Mouse (Mus musculus): ENCODE measurements around the gene Hdgfl3. TPM values are rescaled to one million over a fixed set of nuclear protein-coding genes. Genes with fewer than 3 reads are reported as not detected.

Hdgfl3 gene
- polyA plus RNA-seq, 1 experiment from 2014 or later: 34.4 TPM

GRCm38 (mm10) chr7:81858236-81858635 is 76.0 kb downstream of the Hdgfl3 start:
- no peak overlapping the region for H3K9ac ChIP-seq (ENCODE audit: low read length)
- H3K4me1 ChIP-seq (ENCODE audit: control insufficient read depth, insufficient read depth, low read length): peaks cover 3% of the 10 kb centered on the region
- H3K36me3 ChIP-seq (ENCODE audit: control insufficient read depth, insufficient read depth, low read length): no peaks in the 10 kb centered on the region
- no peaks in the 10 kb centered on the region for H3K9me3 ChIP-seq (ENCODE audit: control insufficient read depth, low read length)
- DNase-seq (ENCODE audit: low spot score): peak; percentile 45
- H3K27ac ChIP-seq (replicated peaks; ENCODE audit: low read depth, low read length): no peak overlapping the region
- no peak for ATAC-seq (ENCODE audit: insufficient number of reproducible peaks, low FRiP score, low TSS enrichment, low read depth)
- no peak overlapping the region for H3K4me3 ChIP-seq (ENCODE audit: low read depth, low read length)
- H3K4me2 ChIP-seq (ENCODE audit: low read depth, severe bottlenecking): peak overlapping the region; percentile 100; the same call in 1 of the 2 replicates
- H3K27me3 ChIP-seq (ENCODE audit: control insufficient read depth, insufficient read depth, low read length): peaks cover 8% of the 10 kb centered on the region
- WGBS: 5% methylated on average over 9 of the region's 9 CpGs

- Histone ChIP-seq H3K9me3 (ENCODE audit: control insufficient read depth, low read length) (no peaks in the 10 kb centered on the region), H3K9ac (ENCODE audit: low read length) (no peak overlapping the region), H3K4me3 (ENCODE audit: low read depth, low read length) (no peak overlapping the region), H3K27me3 (ENCODE audit: control insufficient read depth, insufficient read depth, low read length) (peaks cover 8% of the 10 kb centered on the region), H3K36me3 (ENCODE audit: control insufficient read depth, insufficient read depth, low read length) (no peaks in the 10 kb centered on the region), H3K4me2 (ENCODE audit: low read depth, severe bottlenecking) (no peak overlapping the region), H3K4me1 (ENCODE audit: control insufficient read depth, insufficient read depth, low read length) (peaks cover 3% of the 10 kb centered on the region), H3K27ac (replicated peaks; ENCODE audit: low read depth, low read length) (no peak overlapping the region)
- DNase-seq (ENCODE audit: low spot score) (no peak), ATAC-seq (ENCODE audit: insufficient number of reproducible peaks, low FRiP score, low TSS enrichment, low read depth) (no peak)
- whole genome bisulfite sequencing: 80% methylated on average over 4 of the region's 4 CpGs
Measured at GRCm38 (mm10) chr7:81856221-81856620, 78.1 kb downstream of the Hdgfl3 start.

GRCm38 (mm10) chr7:81855694-81856093 is 78.6 kb downstream of the Hdgfl3 start, which contains the start of gene Gm10160:
TSS of gene Gm10160 (minus strand) at chr7:81855794.
- no peak within 1 kb of the TSS for H3K4me3 ChIP-seq (ENCODE audit: low read depth, low read length)

GRCm38 (mm10) chr7:81854568-81855307 is 79.5 kb downstream of the Hdgfl3 start:
- DNase-seq (ENCODE audit: low spot score) (no peak), ATAC-seq (ENCODE audit: insufficient number of reproducible peaks, low FRiP score, low TSS enrichment, low read depth) (no peak)
- no peaks in the 10 kb centered on the region for H3K36me3 ChIP-seq (ENCODE audit: control insufficient read depth, insufficient read depth, low read length)
- H3K4me2 ChIP-seq (ENCODE audit: low read depth, severe bottlenecking): no peak overlapping the region
- no peak overlapping the region for H3K27ac ChIP-seq (replicated peaks; ENCODE audit: low read depth, low read length)
- no peak overlapping the region for H3K4me3 ChIP-seq (ENCODE audit: low read depth, low read length)
- WGBS: 86% methylated on average over 8 of the region's 8 CpGs
- peaks cover 3% of the 10 kb centered on the region for H3K4me1 ChIP-seq (ENCODE audit: control insufficient read depth, insufficient read depth, low read length)
- H3K9ac ChIP-seq (ENCODE audit: low read length): no peak overlapping the region
- no peaks in the 10 kb centered on the region for H3K9me3 ChIP-seq (ENCODE audit: control insufficient read depth, low read length)
- H3K27me3 ChIP-seq (ENCODE audit: control insufficient read depth, insufficient read depth, low read length): peaks cover 8% of the 10 kb centered on the region

More at GRCm38 (mm10) chr7:81855694-81856093, 78.6 kb downstream of the Hdgfl3 start, which contains the start of gene Gm10160:
- Histone ChIP-seq H3K4me1 (ENCODE audit: control insufficient read depth, insufficient read depth, low read length) (peaks cover 3% of the 10 kb centered on the region), H3K27ac (replicated peaks; ENCODE audit: low read depth, low read length) (no peak within 1 kb of the TSS), H3K9me3 (ENCODE audit: control insufficient read depth, low read length) (no peaks in the 10 kb centered on the region), H3K9ac (ENCODE audit: low read length) (no peak within 1 kb of the TSS), H3K27me3 (ENCODE audit: control insufficient read depth, insufficient read depth, low read length) (peaks cover 8% of the 10 kb centered on the region), H3K4me2 (ENCODE audit: low read depth, severe bottlenecking) (no peak within 1 kb of the TSS), H3K36me3 (ENCODE audit: control insufficient read depth, insufficient read depth, low read length) (no peaks in the 10 kb centered on the region)
- no peak for DNase-seq (ENCODE audit: low spot score)
- 89% methylated on average over 1 of the region's 1 CpGs for WGBS
- no peak for ATAC-seq (ENCODE audit: insufficient number of reproducible peaks, low FRiP score, low TSS enrichment, low read depth)

- H3K9me3 ChIP-seq (ENCODE audit: control insufficient read depth, low read length): no peaks in the 10 kb centered on the region
- H3K27ac ChIP-seq (replicated peaks; ENCODE audit: low read depth, low read length): no peak overlapping the region
- no peak overlapping the region for H3K4me2 ChIP-seq (ENCODE audit: low read depth, severe bottlenecking)
- no peaks in the 10 kb centered on the region for H3K27me3 ChIP-seq (ENCODE audit: control insufficient read depth, insufficient read depth, low read length)
- H3K4me3 ChIP-seq (ENCODE audit: low read depth, low read length): no peak overlapping the region
- WGBS: 85% methylated on average over 3 of the region's 3 CpGs
- peaks cover 6% of the 10 kb centered on the region for H3K4me1 ChIP-seq (ENCODE audit: control insufficient read depth, insufficient read depth, low read length)
- no peak for DNase-seq (ENCODE audit: low spot score)
- H3K36me3 ChIP-seq (ENCODE audit: control insufficient read depth, insufficient read depth, low read length): no peaks in the 10 kb centered on the region
- ATAC-seq (ENCODE audit: insufficient number of reproducible peaks, low FRiP score, low TSS enrichment, low read depth): no peak
- no peak overlapping the region for H3K9ac ChIP-seq (ENCODE audit: low read length)
Measured at GRCm38 (mm10) chr7:81851706-81852105, 82.6 kb downstream of the Hdgfl3 start.

- Histone ChIP-seq H3K4me2 (ENCODE audit: low read depth, severe bottlenecking) (no peak overlapping the region), H3K4me3 (ENCODE audit: low read depth, low read length) (no peak overlapping the region), H3K9me3 (ENCODE audit: control insufficient read depth, low read length) (no peaks in the 10 kb centered on the region), H3K27ac (replicated peaks; ENCODE audit: low read depth, low read length) (no peak overlapping the region), H3K27me3 (ENCODE audit: control insufficient read depth, insufficient read depth, low read length) (no peaks in the 10 kb centered on the region), H3K4me1 (ENCODE audit: control insufficient read depth, insufficient read depth, low read length) (peaks cover 6% of the 10 kb centered on the region), H3K9ac (ENCODE audit: low read length) (no peak overlapping the region), H3K36me3 (ENCODE audit: control insufficient read depth, insufficient read depth, low read length) (no peaks in the 10 kb centered on the region)
- no peak for ATAC-seq (ENCODE audit: insufficient number of reproducible peaks, low FRiP score, low TSS enrichment, low read depth)
- no peak for DNase-seq (ENCODE audit: low spot score)
- WGBS: 91% methylated on average over 6 of the region's 6 CpGs
Measured at GRCm38 (mm10) chr7:81850171-81850570, 84.1 kb downstream of the Hdgfl3 start.

- DNase-seq (ENCODE audit: low spot score) (no peak), ATAC-seq (ENCODE audit: insufficient number of reproducible peaks, low FRiP score, low TSS enrichment, low read depth) (no peak)
- no peaks in the 10 kb centered on the region for H3K27me3 ChIP-seq (ENCODE audit: control insufficient read depth, insufficient read depth, low read length)
- WGBS: 88% methylated on average over 7 of the region's 7 CpGs
- H3K4me3 ChIP-seq (ENCODE audit: low read depth, low read length): no peak overlapping the region
- peaks cover 6% of the 10 kb centered on the region for H3K4me1 ChIP-seq (ENCODE audit: control insufficient read depth, insufficient read depth, low read length)
- H3K9ac ChIP-seq (ENCODE audit: low read length): no peak overlapping the region
- no peak overlapping the region for H3K27ac ChIP-seq (replicated peaks; ENCODE audit: low read depth, low read length)
- H3K4me2 ChIP-seq (ENCODE audit: low read depth, severe bottlenecking): no peak overlapping the region
- no peaks in the 10 kb centered on the region for H3K36me3 ChIP-seq (ENCODE audit: control insufficient read depth, insufficient read depth, low read length)
- no peaks in the 10 kb centered on the region for H3K9me3 ChIP-seq (ENCODE audit: control insufficient read depth, low read length)
Measured at GRCm38 (mm10) chr7:81849633-81850032, 84.6 kb downstream of the Hdgfl3 start.

- Histone ChIP-seq H3K4me3 (ENCODE audit: low read depth, low read length) (no peak overlapping the region), H3K9ac (ENCODE audit: low read length) (no peak overlapping the region), H3K9me3 (ENCODE audit: control insufficient read depth, low read length) (no peaks in the 10 kb centered on the region), H3K27ac (replicated peaks; ENCODE audit: low read depth, low read length) (no peak overlapping the region), H3K36me3 (ENCODE audit: control insufficient read depth, insufficient read depth, low read length) (no peaks in the 10 kb centered on the region), H3K4me1 (ENCODE audit: control insufficient read depth, insufficient read depth, low read length) (peaks cover 6% of the 10 kb centered on the region), H3K4me2 (ENCODE audit: low read depth, severe bottlenecking) (no peak overlapping the region), H3K27me3 (ENCODE audit: control insufficient read depth, insufficient read depth, low read length) (no peaks in the 10 kb centered on the region)
- DNase-seq (ENCODE audit: low spot score) (no peak), ATAC-seq (ENCODE audit: insufficient number of reproducible peaks, low FRiP score, low TSS enrichment, low read depth) (no peak)
- 90% methylated on average over 5 of the region's 5 CpGs for WGBS
Measured at GRCm38 (mm10) chr7:81849214-81849613, 85.1 kb downstream of the Hdgfl3 start.

Data from limb, embryonic 11.5 days (tissue).